Mouse (Mus musculus) MN1 (cell line): ENCODE measurements around the gene Adam11.

Source experiments
- DNase-seq: peaks from one replicate; pipeline ENCODE4 v3.0.0-alpha.2; 2016; ENCODE audit warnings: low spot score

The Adam11 gene

DNA sequence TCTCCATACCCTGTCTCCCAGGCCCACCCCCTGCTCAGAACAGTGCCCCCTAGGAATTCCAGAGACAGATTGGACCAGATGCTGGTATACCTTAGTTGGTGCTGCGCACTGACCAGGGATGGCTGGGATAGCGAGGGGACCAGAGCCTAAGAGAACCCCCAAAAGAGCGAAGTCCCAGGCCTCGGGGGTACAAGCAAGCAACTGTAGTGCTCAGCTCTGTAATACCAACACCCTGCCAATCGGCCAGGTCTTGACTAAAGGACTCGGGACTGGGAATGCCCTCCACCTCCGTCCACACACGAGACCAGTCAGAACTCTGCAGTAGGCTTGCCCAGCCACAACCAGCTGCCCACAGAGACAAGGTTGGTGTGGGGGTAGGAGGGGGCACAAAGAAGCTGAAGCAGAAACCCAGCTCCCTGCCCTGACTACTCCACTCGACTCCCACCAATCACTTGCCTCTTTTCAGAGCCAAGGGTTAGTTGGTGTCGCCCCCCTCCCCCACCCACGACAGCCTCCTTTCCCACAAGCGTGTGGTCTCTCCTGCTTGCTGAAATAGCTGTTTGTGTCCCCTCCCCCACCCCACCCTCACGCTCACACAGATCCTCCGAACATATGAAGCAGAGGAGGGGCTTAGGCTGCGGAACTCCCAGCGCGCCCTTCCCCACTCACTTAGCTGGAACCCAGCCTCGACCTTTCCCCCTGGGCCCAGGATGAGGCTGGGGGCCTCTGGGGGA, 7.5 kb upstream of the Adam11 start:
- no peak for DNase-seq

DNA sequence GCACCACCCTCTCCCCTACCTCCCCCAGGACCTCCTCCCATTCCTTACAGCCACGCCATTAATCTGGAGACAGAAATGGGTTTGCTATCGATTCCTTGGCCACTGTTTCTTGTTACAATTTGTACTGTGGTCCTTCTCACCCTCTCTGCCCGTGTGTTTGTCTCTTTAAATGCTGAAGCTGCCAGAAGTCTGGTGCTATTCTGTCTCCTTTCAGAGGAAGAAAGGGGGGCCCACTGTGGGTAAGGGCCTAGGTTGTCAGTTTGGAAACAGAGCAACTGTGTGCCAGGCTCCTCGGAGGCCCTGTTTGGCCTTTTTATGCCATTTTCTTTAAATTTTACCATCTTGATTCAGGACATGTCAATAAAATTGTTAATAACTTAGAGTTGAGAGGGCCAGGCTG, 6.8 kb upstream of the Adam11 start:
- DNase-seq: no peak

DNA sequence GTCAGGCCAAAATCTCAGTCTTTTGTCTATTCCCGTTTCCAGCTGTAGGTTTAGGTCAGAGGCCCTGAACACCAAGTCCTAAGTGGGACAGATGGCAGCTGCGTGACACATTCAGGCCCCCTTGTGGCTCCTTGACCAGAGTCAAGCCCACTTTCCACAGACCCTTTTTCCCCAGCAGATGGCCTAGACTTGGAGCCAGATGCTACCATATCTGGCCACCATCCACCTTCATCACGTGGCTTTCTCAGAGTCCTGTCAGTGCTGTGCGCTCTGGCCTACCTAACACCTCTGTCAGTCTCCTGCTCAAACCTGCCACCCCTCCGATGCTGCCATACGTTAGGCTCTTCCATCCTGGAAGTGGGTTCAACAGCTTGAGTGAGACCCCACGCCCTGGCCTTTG, 5.8 kb upstream of the Adam11 start:
- no peak for DNase-seq

DNA sequence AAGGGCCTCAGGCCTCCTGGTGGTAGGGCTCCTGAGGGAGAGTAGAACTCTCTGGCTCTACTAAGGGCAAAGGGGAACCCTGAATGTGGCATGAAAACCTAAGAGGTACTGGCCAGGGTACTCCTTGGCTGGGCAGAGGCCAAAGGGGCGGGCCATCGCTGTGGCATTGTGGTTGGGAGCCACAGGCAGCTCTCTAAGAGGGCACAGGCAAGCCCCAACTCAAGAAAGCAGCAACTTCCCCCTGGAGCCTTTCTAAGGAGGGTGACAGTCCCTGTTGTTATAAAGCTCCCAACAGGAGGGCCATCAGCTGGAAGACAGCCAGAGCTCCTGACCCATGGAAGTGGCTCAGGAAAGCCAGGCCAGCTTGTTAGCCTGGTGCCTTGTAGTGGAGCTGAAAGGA, 2.3 kb upstream of the Adam11 start:
- no peak for DNase-seq

DNA sequence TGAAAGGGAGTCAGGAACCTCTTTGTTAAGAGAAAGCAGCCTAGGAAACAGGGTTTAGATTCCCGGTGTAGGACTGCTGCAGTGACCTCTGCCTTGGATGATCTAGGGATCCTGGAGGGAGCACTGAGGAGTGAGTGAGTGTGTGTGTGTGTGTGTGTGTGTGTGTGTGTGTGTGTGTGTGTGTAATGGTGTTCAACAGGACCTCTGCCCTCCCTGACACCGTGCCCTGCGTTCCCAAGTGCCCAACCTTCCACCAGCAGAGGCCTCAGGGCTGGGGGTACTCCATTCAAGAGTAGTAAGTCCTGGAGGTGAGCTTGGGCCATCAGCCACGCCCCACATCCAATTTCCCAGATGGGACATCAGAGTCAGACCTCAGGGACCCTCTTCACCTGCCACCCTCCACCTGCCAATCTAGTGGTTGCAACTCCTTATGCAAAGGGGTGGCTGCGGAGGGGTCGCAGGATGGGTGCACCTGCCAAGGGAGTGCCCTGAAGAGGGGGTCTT, 382 bp upstream of the Adam11 start:
- DNase-seq: no peak

- no peak for DNase-seq
Observed at GRCm38 (mm10) chr11:102762248-102762647, 1.0 kb downstream of the Adam11 start.

GRCm38 (mm10) chr11:102763009-102763767, 1.9 kb downstream of the Adam11 start:
- no peak for DNase-seq

DNA sequence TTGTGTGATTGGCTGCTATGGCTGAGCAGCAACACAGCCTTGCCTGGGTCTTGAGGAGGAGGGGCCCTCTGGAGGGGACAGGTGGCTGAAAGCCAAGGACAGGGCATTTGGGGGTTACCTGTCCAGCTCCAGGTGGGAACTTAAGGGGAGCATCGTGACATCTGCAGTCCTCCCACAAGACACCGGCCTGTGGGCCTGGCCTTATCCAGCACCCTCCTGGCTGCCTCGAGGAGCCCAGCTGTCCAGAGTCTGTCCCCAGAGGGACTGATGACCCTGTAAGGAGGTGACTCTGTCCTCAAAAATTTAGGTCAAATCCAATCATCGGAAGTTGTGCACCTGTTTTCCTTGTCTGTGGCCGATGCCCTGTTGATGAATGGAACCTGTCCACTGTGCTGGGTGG, 4.2 kb downstream of the Adam11 start:
- DNase-seq: no peak

DNA sequence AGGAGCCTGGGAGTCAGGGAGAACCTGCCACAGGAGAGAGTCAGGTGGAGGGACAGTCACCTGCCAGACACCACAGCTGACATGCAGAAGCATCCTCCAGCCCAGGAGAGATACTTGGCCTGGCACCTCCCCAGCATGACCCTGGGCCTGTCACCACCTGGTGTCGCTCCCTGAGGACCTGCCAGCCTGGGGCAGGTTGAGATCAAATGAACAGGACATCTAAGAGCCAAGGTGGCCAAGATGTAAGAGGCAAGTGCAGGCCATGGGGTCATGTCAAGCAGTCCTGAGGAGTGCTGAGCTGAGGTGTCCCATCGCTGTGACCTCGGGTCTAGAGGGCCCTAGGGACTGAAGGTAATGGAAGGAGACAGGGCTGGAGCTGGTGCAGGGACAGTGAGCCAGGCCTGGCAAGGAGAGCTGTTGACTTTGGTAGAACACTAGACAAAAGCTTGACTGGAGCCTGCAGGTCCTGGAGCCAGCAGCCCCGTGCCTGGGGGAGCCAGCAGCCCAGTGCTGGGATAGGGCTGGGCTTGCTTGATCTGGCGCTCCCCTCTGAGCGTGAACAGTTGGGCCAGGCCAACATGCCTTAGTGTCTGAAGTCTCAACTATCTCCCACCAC, 5.9 kb downstream of the Adam11 start:
- no peak for DNase-seq

- DNase-seq: no peak
Observed at GRCm38 (mm10) chr11:102769141-102769540, 7.9 kb downstream of the Adam11 start.

GRCm38 (mm10) chr11:102769993-102770661, 8.9 kb downstream of the Adam11 start:
- DNase-seq: no peak

DNA sequence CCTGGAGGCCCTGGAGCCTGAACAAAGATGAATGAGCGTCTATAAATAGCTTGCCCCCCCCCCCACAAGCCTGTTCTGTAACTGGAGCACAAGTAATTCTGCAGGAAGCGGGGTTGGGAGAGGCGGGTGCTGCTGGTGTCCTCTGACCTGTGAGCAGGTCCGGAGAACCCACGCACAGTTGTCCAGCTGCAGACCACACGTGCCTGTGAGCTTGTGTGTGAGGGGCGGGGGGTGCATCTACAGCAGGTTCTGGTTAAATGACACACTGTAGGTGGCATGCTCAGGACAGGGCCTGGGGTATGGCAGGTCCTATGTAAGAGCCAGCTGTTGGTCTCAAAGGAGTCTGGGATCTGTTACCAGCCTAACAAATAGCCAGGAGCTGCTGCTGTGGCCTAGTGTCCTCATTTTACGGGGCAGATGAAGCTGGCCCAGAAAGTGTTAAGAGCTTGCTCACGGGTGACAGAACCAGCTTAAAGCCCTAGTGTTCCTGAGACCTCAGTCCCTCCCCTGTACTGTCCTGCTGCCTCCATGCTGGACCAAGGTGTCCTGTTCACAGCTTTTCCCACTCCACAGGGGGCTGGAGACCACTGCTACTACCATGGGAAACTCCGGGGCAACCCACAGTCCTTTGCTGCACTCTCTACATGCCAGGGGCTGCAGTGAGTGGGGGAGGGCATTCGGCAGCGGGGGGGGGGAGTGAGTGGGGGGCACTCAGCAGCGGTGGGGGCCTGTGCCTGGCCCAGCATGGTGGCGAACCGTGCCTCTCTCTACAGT, 9.6 kb downstream of the Adam11 start:
- DNase-seq: no peak

GRCm38 (mm10) chr11:102771916-102772714, 10.9 kb downstream of the Adam11 start:
- no peak for DNase-seq

DNA sequence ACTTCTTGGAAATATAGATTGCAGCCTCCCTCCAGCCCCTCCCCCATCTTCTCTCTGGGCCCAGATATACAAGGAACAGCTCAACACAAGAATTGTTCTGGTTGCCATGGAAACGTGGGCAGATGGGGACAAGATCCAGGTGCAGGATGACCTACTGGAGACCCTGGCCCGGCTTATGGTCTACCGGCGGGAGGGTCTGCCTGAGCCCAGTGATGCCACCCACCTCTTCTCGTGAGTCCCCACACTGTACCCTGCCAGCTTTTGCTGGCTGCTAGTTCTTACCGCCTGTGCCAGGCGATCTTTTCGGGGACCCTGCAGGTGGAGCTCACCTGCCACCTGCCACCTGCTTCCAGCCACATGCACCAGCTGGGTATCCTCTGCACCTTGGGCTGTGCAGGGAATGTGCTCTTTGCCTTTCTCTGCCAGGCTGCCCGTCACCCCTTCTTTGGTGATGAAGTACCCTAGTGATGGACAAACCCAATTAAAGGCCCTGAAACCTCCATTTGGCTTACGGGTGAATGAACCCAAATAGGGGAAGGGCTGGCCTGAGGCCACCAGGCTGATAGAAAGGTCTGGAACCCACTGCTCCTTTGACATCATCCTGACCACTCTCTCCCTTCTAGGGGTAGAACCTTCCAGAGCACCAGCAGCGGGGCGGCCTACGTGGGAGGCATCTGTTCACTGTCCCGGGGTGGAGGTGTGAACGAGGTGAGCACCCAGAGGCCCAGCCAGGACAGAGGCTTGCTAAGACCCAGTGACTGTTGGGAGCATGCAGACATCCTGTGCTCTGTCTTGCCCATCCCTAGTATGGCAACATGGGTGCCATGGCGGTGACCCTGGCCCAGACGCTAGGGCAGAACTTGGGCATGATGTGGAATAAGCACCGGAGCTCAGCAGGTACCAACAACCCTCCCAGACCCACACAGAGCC, 11.8 kb downstream of the Adam11 start:
- DNase-seq: no peak

- DNase-seq: peak; percentile 88
Observed at GRCm38 (mm10) chr11:102773713-102774611, 12.7 kb downstream of the Adam11 start.

GRCm38 (mm10) chr11:102774621-102775141, 13.4 kb downstream of the Adam11 start:
- DNase-seq: peak; percentile 87

- DNase-seq: peak; percentile 85
Observed at GRCm38 (mm10) chr11:102777598-102777997, 16.4 kb downstream of the Adam11 start.

DNA sequence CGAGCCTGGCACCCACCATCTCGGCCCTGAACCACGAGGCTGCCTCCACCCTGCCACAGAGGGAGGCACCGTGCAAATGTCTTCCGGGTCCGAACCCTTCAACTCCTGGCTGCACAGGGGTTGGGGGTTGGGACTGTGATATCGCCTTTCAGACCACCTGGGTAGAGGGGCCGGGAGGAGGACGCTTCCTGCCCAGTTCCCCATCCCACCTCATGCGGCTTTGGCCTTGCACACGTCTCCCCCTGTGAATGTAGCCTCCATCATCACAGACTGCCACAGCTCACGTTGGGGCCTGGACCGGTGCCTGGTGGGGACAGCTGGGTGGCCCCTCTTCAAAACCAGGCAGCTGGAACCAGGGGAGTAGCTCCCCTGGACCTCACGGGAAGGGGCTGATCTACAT, 16.9 kb downstream of the Adam11 start:
- DNase-seq: no peak
